Mouse (Mus musculus) brain, embryonic 18.5 days (tissue): ENCODE data around the gene Fgf4.

Experiments
- DNase-seq: peaks from one replicate; pipeline ENCODE4 v3.0.0-alpha.2; 2012; ENCODE audit warnings: low read depth, low spot score

Gene Fgf4

DNA sequence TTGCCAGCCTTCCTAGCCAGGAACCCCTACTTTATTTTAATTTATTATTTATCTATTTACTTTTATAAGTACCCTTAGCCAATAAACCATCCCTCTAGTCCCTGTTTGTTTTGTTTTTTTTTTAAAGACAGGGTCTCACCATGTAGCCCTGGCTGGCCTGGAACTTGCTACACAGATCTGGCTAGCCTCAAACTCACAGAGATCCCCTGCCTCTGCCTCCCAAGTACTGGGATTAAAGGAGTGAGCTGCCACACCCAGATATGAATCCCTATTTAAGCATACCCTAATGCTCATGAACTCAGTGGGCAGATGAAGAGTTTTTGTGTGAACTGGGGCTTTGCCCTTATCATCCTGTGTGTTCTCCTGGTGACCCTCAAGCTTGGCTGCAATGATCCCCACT, at the start of gene Fgf4:
Gene Fgf4 (plus strand): TSS at position 301 of the 400 bp plus-strand sequence.
- no peak for DNase-seq

- no peak for DNase-seq
Observed at GRCm38 (mm10) chr7:144798471-144798870, 48.7 kb upstream of the Fgf4 start.

DNA sequence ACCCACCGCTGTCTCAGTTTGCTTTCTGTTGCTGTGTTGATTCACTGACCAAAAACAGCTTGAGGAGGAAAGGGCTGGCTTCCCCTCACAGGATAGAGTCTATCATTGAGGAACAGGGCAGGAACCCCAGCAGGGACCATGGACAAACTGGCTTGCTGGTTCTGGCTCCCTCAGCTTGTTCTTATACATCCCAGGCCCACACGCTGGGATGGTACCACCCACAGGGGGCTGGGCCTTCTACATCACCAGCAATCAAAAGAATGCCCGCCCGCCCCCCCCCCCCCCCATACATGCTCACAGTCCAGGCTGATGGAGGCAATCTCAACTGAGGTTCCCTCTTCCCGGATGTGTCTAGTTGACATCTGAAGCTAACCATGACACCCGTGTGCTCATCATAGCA, 40.1 kb upstream of the Fgf4 start:
- DNase-seq, result no peak

DNA sequence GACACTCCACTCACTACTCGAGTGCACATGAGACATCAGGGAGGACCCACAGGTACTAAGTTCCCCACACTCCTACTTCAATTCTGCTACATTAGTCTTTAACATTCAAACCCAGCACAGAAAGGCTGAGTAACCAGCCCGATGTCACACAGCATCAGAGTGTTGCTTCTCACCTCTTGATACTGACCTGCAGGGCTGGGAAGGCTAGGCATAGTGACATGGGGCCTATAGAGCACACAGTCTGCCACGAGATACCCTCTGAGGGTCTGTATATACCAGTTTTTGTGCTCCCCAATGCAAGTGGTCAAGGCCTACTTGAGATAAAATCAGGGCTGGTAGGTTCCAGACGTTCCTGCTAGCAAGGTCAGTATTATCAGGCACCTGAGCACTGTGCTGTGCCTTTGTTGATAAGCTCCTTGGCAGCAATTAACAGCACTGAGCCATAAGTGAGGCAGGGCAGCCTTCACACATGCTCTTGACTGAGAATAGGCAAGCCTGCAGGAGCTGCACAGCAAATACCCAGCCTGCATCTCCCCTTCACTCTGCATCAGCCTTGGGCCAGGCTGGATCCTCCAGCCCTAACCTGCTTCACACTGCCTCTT, 39.1 kb upstream of the Fgf4 start:
- no peak for DNase-seq

DNA sequence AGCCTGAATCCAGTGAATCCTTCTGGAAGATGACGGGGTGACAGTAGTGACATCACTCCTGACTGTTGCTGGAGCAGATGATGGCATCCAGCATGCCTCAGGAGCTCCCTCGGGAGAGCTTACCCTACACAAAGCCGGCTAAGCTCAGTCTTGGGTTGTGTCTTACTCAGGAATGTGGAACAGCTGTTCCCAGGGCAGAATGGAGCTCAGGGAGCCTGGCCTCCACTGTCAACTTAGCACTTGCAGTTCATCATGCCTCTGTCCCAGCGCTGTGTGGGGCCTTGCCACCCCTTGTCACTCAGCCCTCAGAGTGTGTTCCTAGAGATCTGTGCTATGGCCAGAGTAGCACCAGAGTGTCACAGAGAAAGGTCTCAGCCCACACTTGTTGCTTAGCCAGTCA, 35.6 kb upstream of the Fgf4 start:
- no peak for DNase-seq

DNA sequence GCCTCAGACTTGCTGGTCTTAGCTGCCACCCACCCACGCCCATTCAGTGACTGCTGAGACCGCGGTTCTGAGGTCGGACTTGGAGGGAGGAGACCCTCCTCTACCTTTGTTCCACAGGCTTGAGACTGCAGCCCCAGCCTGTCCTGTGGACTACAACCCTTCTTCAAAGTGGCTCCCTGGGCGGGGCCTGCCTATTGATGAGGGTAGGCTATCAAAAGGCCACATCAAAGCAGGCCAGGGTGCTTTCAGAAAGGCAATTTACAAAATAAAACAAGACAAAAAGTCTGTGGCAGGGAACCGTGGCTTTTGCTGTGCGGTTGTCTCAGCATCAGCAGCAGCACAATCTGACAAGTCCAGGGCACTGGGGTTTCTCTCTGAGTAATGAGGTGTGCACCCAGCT, 25.3 kb upstream of the Fgf4 start:
- no peak for DNase-seq

DNA sequence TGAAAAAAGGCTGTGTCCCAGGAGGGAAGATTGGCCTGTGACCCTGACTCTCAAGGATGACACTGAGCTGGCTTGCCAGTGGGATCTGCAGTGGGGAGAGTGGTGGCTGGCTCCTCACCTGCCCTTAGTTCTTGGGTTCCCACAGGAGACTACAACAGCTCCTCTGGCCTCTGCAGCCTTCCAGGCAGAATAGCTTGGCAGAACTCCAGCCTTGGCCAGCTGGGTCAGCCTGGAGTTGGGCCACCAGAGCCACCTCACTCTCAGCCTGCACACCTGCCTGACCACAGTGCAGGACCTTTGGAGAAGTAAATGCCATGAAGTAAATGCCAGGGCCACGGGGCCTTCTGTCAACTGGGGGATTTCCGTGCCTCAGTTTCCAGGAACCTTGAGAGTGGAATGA, 23.2 kb upstream of the Fgf4 start:
- no peak for DNase-seq

DNA sequence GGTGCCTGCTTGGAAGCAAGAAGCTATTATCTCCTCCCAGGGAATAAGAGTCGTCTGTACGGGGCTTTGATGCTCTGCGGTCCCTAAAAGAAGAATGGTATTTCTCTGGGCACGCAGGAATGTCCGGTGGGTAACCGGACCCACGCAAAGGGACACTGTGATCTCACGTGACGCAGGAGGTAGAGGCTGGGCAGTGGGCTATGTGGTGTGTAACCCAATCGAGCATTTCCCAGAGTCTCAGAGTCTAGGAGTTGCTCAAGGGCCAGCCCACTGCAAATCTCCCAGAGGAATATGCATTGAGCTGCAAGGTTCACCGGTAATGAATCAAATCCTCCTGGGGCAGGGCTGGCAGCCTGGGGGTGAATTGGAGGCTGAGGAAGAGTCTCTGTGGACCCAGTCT, 18.8 kb upstream of the Fgf4 start:
- no peak for DNase-seq

- no peak for DNase-seq
Observed at GRCm38 (mm10) chr7:144837891-144838488, 9.2 kb upstream of the Fgf4 start, which contains the start of gene Fgf3. Fgf3 (plus strand) TSS chr7:144838083.

DNA sequence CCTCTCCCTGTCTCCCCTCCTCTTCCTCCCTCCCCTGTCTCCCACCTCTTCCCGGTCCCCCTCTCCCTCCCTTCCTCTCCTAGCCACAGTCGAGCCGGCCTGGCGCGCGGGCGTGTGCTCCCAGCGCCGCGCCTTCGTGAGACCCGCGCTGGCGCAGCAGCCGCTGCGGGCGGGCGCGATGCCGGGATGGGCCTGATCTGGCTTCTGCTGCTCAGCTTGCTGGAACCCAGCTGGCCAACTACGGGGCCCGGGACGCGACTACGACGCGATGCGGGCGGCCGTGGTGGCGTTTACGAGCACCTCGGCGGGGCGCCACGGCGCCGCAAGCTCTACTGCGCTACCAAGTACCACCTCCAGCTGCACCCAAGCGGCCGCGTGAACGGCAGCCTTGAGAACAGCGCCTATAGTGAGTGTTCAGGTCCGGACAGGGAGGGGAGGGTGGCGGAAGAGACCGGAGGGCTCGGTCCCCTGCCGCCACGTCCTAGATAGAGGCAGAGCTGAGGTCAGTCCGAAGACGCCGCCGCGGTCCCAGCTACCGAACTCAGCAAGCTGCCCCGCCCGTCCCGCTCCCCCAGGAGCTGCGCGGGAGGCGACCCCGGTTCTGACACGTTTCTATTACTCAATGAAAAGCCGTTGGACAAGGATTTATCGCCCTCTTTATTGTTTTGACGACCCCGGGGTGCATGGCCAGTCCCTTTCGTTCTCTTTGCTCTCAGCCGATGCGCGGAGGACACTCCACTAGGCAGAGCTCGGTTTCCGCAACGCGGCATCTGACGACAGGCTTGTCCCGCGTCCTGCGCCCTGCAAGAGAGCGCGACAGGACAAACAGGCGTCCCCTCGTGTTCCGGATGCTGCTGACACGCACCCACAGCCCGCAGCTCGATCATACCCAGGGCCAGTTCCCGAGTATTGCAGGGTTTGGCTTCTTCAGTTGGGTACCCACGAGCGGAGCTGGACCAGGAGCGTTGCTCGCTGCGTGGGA, 8.4 kb upstream of the Fgf4 start:
- DNase-seq, result no peak

DNA sequence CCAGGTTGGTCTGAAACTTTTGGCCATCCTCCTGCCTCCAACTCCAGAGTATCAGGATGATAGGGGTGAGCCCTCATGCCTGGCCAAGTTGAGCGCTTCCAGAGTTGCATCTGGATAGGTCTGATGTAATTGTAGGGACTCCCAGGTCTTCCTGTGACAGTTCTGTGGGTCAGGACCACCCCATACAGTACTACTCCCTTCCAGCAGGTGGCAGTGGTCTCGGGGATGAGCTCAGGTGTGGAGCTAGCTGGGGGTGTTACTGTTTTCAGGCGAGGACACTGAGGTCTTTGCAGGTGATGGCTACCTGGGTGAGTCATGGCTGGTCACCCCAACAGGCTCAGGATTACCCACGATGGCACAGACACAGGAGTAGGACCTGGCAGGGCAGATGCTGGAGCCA, 1.0 kb upstream of the Fgf4 start:
- no peak for DNase-seq

GRCm38 (mm10) chr7:144851321-144851720, 4.2 kb downstream of the Fgf4 start:
- DNase-seq, result no peak

DNA sequence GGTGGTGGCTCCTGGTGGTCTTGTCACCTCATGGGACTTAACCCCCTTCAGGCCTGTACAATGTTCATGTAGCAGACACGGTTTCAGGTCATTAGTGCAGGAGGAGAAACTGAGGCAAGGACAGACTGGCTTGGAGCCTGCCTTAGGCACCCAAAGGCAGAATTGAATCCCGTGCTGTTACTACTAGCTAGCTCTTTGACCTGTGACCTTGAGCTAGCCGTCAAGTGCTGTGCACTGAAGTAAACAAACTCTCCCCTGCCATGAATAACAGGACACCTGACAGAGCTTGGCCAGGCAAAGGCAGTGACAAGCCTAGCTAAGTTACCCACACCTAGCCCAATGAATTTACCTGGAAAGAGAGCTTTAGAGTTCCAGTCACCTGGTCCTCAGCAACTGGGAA, 7.8 kb downstream of the Fgf4 start:
- DNase-seq, result no peak

- DNase-seq, result no peak
Observed at GRCm38 (mm10) chr7:144857158-144857557, 10.0 kb downstream of the Fgf4 start.

DNA sequence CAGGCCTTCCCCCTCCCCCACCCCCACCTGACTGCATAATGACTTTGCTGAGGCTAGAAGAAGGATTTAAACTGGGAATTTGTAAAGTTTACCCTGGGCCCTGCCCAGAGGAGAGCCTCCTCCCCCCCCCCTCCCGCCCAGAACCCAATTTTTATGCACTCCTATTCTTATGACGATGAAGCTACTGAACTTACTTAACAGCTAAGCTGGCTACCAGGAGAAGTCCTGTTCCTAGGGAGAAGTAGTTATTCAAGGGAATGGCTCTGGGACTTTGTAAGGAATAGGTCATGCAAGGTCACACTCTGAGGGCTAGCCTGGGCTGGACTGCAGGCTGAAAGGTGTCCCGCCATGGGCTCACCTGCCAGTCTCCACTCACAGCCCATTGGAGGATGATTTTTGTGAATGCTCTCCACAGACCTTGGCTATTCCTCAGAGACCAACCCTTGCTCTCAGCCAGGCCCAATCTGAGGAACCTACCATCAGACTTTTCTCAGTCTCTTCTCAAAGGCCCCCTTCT, 10.7 kb downstream of the Fgf4 start:
- DNase-seq, result no peak

DNA sequence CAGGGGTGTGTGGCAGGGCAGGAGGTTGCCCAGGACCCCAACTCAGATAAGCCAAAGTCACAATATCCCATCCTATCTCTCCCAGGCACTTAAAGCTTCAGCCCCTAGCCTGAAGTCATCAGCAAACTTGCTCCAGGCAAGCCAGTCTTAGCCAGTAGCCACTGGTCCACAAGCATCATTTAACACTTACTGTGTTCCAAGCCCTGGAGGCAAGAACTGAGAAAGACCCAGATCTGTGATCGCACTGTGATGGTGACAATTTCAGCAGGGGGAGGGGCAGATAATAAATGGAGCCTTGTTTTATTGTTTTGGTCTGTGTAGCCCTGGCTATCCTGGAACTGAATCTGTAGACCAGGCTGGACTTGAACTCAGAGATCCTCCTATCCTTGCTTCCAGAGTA, 11.5 kb downstream of the Fgf4 start:
- no peak for DNase-seq

DNA sequence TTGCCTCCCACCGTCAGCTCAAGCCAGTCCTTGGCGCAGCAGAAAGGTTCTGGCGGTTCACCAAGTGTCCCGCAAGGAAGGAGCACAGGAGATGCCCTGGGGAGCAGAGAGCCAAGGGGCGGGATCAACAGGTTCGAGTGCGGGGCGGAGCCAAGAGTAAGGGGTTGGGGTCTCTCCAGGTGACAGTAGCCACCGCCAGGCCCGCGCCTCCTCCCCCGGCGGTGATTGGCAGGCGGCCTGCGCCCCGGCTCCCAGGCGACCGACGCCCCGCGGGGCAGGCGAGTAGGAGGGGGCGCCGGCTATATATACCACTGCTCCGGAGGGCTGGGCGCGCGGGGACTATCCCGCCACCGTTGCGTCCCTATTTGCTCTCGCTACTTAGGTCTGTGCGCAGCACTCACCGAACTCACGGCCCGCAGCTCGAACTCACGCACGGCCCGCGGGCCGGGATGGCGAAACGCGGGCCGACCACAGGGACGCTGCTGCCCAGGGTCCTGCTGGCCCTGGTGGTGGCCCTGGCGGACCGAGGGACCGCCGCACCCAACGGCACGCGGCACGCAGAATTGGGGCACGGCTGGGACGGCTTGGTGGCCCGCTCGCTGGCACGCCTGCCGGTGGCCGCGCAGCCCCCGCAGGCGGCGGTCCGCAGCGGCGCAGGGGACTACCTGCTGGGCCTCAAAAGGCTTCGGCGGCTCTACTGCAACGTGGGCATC, 14.0 kb downstream of the Fgf4 start:
- no peak for DNase-seq

DNA sequence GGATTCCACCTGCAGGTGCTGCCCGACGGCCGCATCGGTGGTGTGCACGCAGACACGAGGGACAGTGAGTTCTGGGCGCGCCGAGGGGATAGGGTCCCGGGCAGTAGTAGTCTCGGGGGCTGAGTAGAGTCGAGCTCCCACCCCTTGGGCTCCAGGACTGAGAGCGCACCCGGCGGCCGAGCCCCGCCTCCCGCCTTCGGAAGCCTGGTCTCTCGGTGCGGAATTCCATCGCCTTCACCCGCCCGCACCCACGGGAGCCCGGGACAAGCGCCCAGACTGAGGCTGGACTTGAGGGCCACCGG, 14.6 kb downstream of the Fgf4 start:
- DNase-seq, result no peak

DNA sequence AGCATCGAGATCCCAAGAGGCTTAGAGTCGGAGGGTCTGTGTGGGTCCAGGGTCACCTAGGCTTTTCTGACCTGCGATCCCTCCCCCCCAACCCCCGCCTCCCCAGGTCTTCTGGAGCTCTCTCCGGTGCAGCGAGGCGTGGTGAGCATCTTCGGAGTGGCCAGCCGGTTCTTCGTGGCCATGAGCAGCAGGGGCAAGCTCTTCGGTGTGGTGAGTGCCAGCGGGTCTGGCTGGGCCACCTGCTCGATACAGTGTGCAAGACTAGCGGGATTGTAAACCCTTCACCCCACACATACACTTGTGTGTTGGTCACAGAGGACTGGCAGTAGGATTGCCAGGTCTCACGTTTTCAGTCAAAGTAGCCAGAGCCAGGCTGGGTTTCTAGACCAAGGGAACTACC, 15.0 kb downstream of the Fgf4 start:
- DNase-seq, result no peak

DNA sequence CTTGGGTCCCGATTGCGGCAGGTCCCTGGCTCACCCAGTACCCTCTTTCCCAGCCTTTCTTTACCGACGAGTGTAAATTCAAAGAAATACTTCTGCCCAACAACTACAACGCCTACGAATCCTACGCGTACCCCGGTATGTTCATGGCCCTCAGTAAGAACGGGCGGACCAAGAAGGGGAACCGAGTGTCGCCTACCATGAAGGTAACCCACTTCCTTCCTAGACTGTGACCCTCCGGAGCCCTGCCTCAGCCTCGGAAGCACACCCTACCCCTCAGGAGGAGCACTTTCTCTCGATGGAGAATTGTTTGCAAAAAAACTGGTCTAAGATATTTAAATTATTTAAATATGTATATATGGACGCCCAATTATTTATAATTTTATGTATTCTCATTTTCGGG, 15.5 kb downstream of the Fgf4 start:
- no peak for DNase-seq

- DNase-seq, result no peak
Observed at GRCm38 (mm10) chr7:144863196-144863595, 16.0 kb downstream of the Fgf4 start.

DNA sequence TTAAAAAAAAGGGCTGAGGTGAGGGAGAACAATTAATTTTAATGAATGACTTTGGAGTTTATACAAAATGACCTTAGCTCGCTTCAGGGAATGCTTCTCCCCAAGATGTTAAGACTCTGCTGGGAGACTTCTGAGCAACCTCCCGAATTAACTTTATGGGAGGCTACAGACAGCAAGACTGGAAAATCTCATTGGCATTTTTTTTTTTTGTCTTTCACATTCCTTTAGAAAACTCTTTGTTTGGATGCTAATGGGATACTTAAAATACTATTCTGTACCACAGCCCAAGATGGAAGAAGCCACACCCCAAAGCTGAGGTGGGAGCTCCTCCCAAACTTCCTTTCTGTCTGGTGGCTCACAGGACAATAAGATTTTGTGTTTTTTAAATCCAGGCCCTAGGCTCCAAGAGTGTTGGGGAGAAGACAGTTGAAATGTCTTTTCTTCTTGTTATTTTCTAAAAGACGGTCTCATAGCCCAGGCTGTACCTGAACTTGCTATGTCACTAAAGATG, 17.0 kb downstream of the Fgf4 start:
- no peak for DNase-seq
